Mouse (Mus musculus) lung, adult 10 weeks (tissue): Measurements from ENCODE around the gene Nek1. TPM values are rescaled to one million over a fixed set of nuclear protein-coding genes. Genes with fewer than 3 reads are reported as not detected.

Experiments
- polyA plus RNA-seq: library from polyadenylated mRNA; stranded (reverse); fragments of 350-450 nt; fragmentation: Illumina TruSeq; extraction: RNeasy Lipid Tissue Mini Kit (QIAGEN cat#74804); gene quantifications from one replicate; pipeline ENCODE4 v1.2.3, GENCODE M21; 2014; ENCODE audit warnings: low read depth, low replicate concordance; ENCODE audit not compliant: insufficient read depth

Nek1 gene
- polyA plus RNA-seq, result 4.7 TPM

DNA sequence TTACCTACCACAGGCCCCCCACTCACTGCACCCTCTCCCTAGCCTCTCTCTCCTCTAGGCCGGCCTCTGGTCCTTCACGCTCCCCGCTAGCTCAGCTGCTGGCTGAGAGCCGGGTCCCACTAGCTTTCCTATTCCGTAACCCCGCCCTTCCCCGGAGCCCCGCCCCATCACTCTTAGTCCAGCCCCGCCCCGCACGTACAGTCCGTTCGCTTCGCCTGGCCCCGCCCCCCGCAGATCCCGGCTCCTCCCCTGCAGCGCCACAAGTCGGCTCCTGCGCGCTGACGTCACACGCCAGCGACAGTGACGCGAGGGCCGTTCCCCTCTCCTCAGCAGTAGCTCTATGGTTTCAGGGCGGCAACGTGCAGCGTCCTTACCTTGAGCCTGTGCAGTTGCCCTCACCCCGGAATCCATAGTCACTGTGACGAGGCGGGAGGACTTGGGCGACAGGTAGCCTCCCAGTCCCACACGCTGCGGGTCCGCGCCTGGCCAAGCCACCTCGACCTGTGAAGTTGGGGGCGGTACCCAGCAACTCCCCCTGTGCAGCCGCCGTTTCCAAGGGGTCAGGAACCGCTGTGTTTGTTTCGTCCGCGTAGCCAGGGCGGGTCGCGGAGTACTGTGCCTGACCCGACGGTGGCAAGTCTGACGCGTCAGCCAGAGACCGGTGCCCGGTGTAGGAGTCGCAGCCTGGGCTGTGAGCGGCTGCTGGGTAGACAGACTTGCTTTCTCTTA, at the start of gene Nek1:
TSS of gene Nek1 (plus strand) at position 286 of the 729 bp plus-strand sequence.

DNA sequence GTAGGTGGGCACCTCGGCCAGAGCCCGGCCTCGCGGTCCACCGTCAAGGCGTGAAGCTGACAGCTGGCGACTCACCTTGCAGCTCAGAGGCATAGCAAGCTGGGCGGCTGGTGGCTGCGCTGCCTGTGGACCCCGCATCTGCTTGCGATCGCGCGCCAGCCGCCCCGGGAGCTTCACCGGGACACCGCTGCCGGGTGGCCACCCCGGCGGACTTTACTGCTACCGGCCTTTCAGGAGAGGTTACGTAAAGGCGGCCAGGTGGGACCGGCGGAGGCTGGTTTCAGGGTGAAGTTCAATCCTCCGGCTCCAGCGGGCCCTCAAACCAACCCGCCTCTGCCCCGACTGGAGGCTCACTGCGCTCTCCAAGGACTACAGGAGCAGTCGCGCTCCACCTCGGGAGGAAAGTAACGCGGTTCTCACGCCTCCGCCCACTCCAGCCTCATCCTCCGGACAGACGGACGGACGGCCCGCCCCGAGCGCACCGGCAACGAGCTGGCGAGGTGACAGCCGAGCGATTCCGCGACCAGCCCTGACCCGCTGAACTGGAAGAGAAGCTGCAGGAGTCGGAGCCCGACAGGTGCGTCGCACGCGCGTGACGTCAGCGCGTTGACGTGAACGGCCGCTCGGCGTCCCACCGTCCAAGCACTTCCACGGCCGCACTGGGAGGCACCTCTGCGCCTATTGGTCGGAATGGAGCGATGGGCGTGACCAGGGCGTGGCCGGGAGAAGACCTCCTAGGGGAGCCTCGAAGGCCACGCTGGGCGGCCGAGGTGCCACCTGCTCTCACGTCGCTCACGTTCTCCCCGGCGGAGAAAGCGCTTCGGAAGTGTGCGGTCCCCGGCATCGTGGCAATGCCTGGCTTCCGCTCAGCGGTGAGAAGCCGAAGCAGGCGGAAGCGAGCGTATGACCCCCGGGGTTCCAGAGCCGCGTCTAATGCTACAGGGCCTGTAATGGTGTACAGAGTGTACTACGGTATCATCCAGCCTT, 10.0 kb upstream of the Nek1 start, which contains the start of gene Clcn3:
TSS of gene Clcn3 (minus strand) at position 600 of the 987 bp plus-strand sequence.

Other genes starting within 250 kb of the Nek1 start
- gene Hpf1, start 102.8 kb upstream of the Nek1 start, polyA plus RNA-seq, result 27.4 TPM
- 10.3 TPM for gene Clcn3, start 9.9 kb upstream of the Nek1 start, polyA plus RNA-seq
- 5.5 TPM for gene Sh3rf1, start 230.7 kb downstream of the Nek1 start, polyA plus RNA-seq